Mouse (Mus musculus) embryo, embryonic 11.5 days (tissue): ENCODE results near the gene Tex29.

ENCODE experiments used
- DNase-seq: peaks from one replicate; pipeline ENCODE4 v3.0.0-alpha.2; 2012; ENCODE audit warnings: low read depth, low spot score

Gene Tex29

GRCm38 (mm10) chr8:11840174-11840573 lies at the start of gene Tex29:
TSS of gene Tex29 (plus strand) at chr8:11840474.
- DNase-seq, result no peak

- DNase-seq, result no peak
Measured at GRCm38 (mm10) chr8:11794956-11795355, 45.3 kb upstream of the Tex29 start.

- DNase-seq, result no peak
Measured at GRCm38 (mm10) chr8:11797128-11797527, 43.1 kb upstream of the Tex29 start.

GRCm38 (mm10) chr8:11797729-11798479 lies 42.4 kb upstream of the Tex29 start:
- no peak for DNase-seq

- DNase-seq, result no peak
Measured at GRCm38 (mm10) chr8:11798480-11798867, 41.8 kb upstream of the Tex29 start.

- DNase-seq, result no peak
Measured at GRCm38 (mm10) chr8:11799098-11799497, 41.2 kb upstream of the Tex29 start.

- no peak for DNase-seq
Measured at GRCm38 (mm10) chr8:11800481-11800880, 39.8 kb upstream of the Tex29 start.

- DNase-seq, result no peak
Measured at GRCm38 (mm10) chr8:11801571-11801970, 38.7 kb upstream of the Tex29 start.

- no peak for DNase-seq
Measured at GRCm38 (mm10) chr8:11804914-11805313, 35.4 kb upstream of the Tex29 start.

- DNase-seq, result no peak
Measured at GRCm38 (mm10) chr8:11806252-11806651, 34.0 kb upstream of the Tex29 start.

- DNase-seq, result no peak
Measured at GRCm38 (mm10) chr8:11807361-11807760, 32.9 kb upstream of the Tex29 start.

GRCm38 (mm10) chr8:11808047-11808446 lies 32.2 kb upstream of the Tex29 start:
- no peak for DNase-seq

GRCm38 (mm10) chr8:11810426-11810825 lies 29.8 kb upstream of the Tex29 start:
- DNase-seq, result no peak

- no peak for DNase-seq
Measured at GRCm38 (mm10) chr8:11813801-11814200, 26.5 kb upstream of the Tex29 start.

GRCm38 (mm10) chr8:11815206-11815605 lies 25.1 kb upstream of the Tex29 start:
- no peak for DNase-seq

- DNase-seq, result no peak
Measured at GRCm38 (mm10) chr8:11820136-11820535, 20.1 kb upstream of the Tex29 start.

GRCm38 (mm10) chr8:11820568-11820967 lies 19.7 kb upstream of the Tex29 start:
- DNase-seq, result no peak

GRCm38 (mm10) chr8:11821451-11822206 lies 18.6 kb upstream of the Tex29 start:
- DNase-seq, result no peak

GRCm38 (mm10) chr8:11822550-11823060 lies 17.7 kb upstream of the Tex29 start:
- DNase-seq, result no peak

GRCm38 (mm10) chr8:11825756-11826155 lies 14.5 kb upstream of the Tex29 start:
- DNase-seq, result no peak

- no peak for DNase-seq
Measured at GRCm38 (mm10) chr8:11827312-11827711, 13.0 kb upstream of the Tex29 start.

- no peak for DNase-seq
Measured at GRCm38 (mm10) chr8:11830214-11831046, 9.8 kb upstream of the Tex29 start.
